Mouse (Mus musculus) E14TG2a.4 (cell line): ENCODE results near the gene Nisch.

ENCODE experiments used
- H3K27me3 ChIP-seq: 2 replicates; pipeline ENCODE4 v1.6.1; 2014; ENCODE audit warnings: low read length, control low read depth; ENCODE audit not compliant: insufficient read depth
- H3K36me3 ChIP-seq: 2 replicates; pipeline ENCODE4 v1.6.1; 2014; ENCODE audit warnings: low read length, control low read depth; ENCODE audit not compliant: insufficient read depth
- H3K4me1 ChIP-seq: replicated peaks from 2 replicates; pipeline ENCODE4 v1.6.1; 2014; ENCODE audit warnings: low read depth, low read length, control low read depth
- H3K4me3 ChIP-seq: replicated peaks from 2 replicates; pipeline ENCODE4 v1.5.1; 2014; ENCODE audit warnings: mild to moderate bottlenecking, low read length
- H3K9me3 ChIP-seq: 2 replicates; pipeline ENCODE4 v1.6.1; 2014; ENCODE audit warnings: low read length, control low read depth
- CTCF ChIP-seq: conservative IDR thresholded peaks from 2 replicates; pipeline ENCODE4 v1.5.1; 2014; ENCODE audit warnings: low read length
- NANOG ChIP-seq: IDR thresholded peaks from 2 replicates; pipeline ENCODE4 v1.6.1; 2014; ENCODE audit warnings: borderline replicate concordance, low read length, mixed read lengths
- POU5F1 ChIP-seq: IDR thresholded peaks from 2 replicates; pipeline ENCODE4 v1.6.1; 2014; ENCODE audit warnings: low read length, borderline replicate concordance

The Nisch gene

GRCm38 (mm10) chr14:31216846-31217245, at the start of gene Nisch:
Nisch (minus strand) TSS chr14:31216946.
- TF ChIP-seq POU5F1 (no peak), NANOG (no peak), CTCF (no peak)
- Histone ChIP-seq H3K27me3 (peaks cover 43% of the 10 kb centered on the region), H3K4me3 (peak within 1 kb of the TSS; percentile 61), H3K36me3 (no peaks in the 10 kb centered on the region), H3K4me1 (peaks cover 24% of the 10 kb centered on the region), H3K9me3 (no peaks in the 10 kb centered on the region)

DNA sequence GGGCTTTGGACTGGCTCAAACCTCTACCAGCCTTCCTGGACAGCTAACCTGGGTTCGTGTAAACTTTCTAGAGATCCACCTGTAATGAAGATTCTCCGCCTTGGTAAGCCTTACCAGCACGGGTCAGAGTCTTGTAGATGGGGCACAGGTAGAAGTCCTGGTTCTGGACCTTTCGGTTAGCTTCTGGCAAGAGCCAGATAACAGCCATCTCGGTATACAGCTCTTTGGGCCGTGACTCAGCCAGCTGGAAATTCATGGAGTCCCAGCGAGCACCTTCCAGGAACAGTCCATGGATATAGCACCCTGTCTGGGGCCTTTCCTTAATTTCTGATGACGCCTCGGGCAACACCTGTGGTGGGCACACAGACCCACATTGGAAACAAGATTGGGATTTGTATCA, 44.2 kb upstream of the Nisch start:
- TF ChIP-seq CTCF (no peak), NANOG (no peak), POU5F1 (no peak)
- no peak overlapping the region for H3K4me3 ChIP-seq
- H3K36me3 ChIP-seq: peaks cover 64% of the 10 kb centered on the region
- no peaks in the 10 kb centered on the region for H3K9me3 ChIP-seq
- H3K4me1 ChIP-seq: no peaks in the 10 kb centered on the region
- H3K27me3 ChIP-seq: 0 out of 2 replicates have a peak, but pooled peaks cover 4% of the 10 kb centered on the region

DNA sequence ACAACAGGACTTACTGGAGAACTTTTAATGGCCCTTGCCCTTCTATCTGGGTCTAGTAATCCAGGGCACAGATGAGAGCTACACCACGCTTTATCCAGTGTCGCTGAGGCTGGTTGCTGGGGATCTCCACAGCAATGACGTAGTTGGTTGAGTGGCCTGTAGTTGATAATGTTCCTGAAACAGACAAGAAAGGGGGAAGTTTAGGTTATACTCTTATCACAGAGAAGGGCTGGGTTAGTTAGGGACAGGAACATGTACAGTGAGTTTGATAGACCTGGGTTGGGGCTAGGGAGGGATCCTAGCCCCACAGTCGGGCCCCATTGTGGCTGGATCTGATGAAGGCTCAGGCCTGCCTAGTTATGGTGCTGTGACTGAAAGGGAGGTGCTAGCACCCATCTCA, 43.6 kb upstream of the Nisch start:
- TF ChIP-seq NANOG (no peak), CTCF (no peak), POU5F1 (no peak)
- Histone ChIP-seq H3K9me3 (no peaks in the 10 kb centered on the region), H3K4me1 (no peaks in the 10 kb centered on the region), H3K36me3 (peaks cover 70% of the 10 kb centered on the region), H3K27me3 (no peaks in the 10 kb centered on the region), H3K4me3 (no peak overlapping the region)

GRCm38 (mm10) chr14:31258476-31259050, 41.8 kb upstream of the Nisch start:
- TF ChIP-seq NANOG: no peak
- no peak for TF ChIP-seq POU5F1
- TF ChIP-seq CTCF: no peak
- H3K27me3 ChIP-seq: no peaks in the 10 kb centered on the region
- no peak overlapping the region for H3K4me3 ChIP-seq
- no peaks in the 10 kb centered on the region for H3K9me3 ChIP-seq
- peaks cover 88% of the 10 kb centered on the region for H3K36me3 ChIP-seq
- H3K4me1 ChIP-seq: no peaks in the 10 kb centered on the region

DNA sequence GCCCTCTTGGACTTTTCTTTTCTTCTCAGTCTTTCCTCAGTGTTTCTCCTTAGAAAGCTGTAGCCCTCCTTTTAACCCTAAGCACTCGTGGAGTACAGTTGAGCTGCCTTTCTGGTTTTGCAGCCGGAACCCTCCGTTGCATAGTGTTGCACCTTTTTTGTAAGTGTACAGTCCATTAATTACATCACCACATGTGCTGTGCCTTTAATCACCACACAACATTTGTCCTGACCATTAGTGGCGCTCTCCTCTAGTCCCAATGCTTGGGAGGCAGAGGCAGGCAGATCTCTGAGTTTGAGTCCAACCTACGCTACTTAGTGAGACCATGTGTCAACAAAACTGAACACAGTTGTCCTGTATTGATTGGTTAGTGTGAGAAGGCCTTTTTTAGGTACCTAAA, 35.3 kb upstream of the Nisch start:
- TF ChIP-seq NANOG (no peak), POU5F1 (no peak), CTCF (no peak)
- Histone ChIP-seq H3K36me3 (peaks cover 47% of the 10 kb centered on the region), H3K4me3 (peak overlapping the region; percentile 99), H3K9me3 (no peaks in the 10 kb centered on the region), H3K27me3 (peaks cover 14% of the 10 kb centered on the region), H3K4me1 (peaks cover 21% of the 10 kb centered on the region)

DNA sequence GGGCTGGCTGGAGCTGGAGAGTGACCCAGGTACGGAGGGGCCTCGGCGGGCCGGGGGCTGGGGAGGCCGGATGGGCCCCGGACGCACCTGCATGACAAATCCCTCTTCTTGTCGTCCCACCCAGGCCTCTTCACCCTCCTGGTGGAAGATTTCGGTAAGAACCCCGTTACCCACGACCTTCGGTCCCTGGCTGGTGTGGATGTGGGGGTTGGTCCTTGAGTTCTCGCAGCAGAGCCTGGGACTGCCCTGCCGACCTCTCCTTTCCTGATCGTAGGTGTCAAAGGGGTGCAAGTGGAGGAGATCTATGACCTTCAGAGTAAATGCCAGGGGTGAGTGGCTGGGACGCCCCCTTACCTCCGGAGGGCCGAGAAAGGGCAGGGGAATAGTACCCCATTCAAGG, 34.9 kb upstream of the Nisch start:
- no peak for TF ChIP-seq POU5F1
- TF ChIP-seq NANOG: no peak
- no peak for TF ChIP-seq CTCF
- H3K9me3 ChIP-seq: no peaks in the 10 kb centered on the region

DNA sequence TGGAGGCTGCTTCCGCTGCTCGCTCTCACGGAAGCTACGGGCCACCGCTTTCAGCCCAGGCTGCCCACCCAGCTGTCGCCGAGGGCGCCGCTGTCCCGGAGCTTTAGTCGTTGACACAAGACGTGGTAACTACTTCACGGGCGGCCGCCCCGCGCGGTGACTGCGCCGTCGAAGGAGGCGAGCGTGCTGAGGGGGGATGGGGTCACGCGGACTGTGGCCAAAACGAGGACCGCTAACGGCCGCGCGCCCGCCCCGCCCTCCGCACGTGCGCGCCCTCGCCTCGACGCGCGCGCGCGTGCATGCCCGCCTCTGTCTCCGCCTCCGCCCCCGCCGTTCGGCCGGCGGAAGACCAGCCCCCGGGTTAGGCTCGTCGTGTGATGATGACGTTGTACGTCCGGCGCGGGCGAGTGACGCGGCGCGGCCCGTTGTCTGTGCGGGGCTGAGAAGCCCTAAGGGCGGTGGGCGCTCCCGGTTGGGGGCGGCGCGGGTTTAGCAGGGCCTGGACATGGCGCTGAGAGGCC, 34.4 kb upstream of the Nisch start, which contains the start of the genes Phf7 and Bap1:
TSS of gene Phf7 (minus strand) at position 234 of the 521 bp plus-strand sequence.
TSS of gene Bap1 (plus strand) at position 367 of the 521 bp plus-strand sequence.
- Histone ChIP-seq H3K4me1 (peaks cover 21% of the 10 kb centered on the region), H3K4me3 (peak within 1 kb of the TSS; percentile 99), H3K36me3 (peaks cover 37% of the 10 kb centered on the region), H3K27me3 (peaks cover 20% of the 10 kb centered on the region), H3K9me3 (no peaks in the 10 kb centered on the region)
- no peak for TF ChIP-seq CTCF
- TF ChIP-seq NANOG: no peak
- TF ChIP-seq POU5F1: no peak

More for the DNA sequence above, 34.9 kb upstream of the Nisch start:
- peaks cover 15% of the 10 kb centered on the region for H3K27me3 ChIP-seq
- peaks cover 21% of the 10 kb centered on the region for H3K4me1 ChIP-seq
- peak overlapping the region; percentile 99 for H3K4me3 ChIP-seq
- H3K36me3 ChIP-seq: peaks cover 42% of the 10 kb centered on the region

GRCm38 (mm10) chr14:31250222-31251083, 33.7 kb upstream of the Nisch start:
- H3K4me1 ChIP-seq: peaks cover 21% of the 10 kb centered on the region

More at GRCm38 (mm10) chr14:31250222-31251083, 33.7 kb upstream of the Nisch start:
- Histone ChIP-seq H3K9me3 (no peaks in the 10 kb centered on the region), H3K4me3 (peak overlapping the region; percentile 99), H3K27me3 (peaks cover 20% of the 10 kb centered on the region), H3K36me3 (peaks cover 30% of the 10 kb centered on the region)
- TF ChIP-seq POU5F1: no peak
- TF ChIP-seq CTCF: no peak
- no peak for TF ChIP-seq NANOG
